Mouse (Mus musculus) MEL (cell line): ENCODE results near the gene Gipc3. TPM values are rescaled to one million over a fixed set of nuclear protein-coding genes. Genes with fewer than 3 reads are reported as not detected.

Experiments
- DNase-seq: peaks from one replicate; pipeline ENCODE4 v3.0.0; 2011; ENCODE audit warnings: low read depth, low spot score
- H3K27ac ChIP-seq: 2 replicates; pipeline ENCODE4 v1.5.1; 2012; ENCODE audit warnings: low read depth, mild to moderate bottlenecking, control low read depth, low read length, moderate library complexity; ENCODE audit not compliant: control insufficient read depth
- H3K27me3 ChIP-seq, 2 experiments: fragments of 150-350 bp in 1 of 2; sonication (generic) in 1 of 2; 2 replicates each; pipeline ENCODE4 v1.6.1; 2012; ENCODE audit warnings: low read length in 2 of 2, mild to moderate bottlenecking in 2 of 2, improper control_type of control experiment in 1 of 2, moderate library complexity in 1 of 2; ENCODE audit not compliant: insufficient read depth in 2 of 2, control insufficient read depth in 1 of 2
- H3K36me3 ChIP-seq, 2 experiments: 2 replicates each; pipeline ENCODE4 v1.6.1; 2012 to 2014; ENCODE audit warnings: low read length in 2 of 2, improper control_type of control experiment in 1 of 2, inconsistent platforms in 1 of 2, mild to moderate bottlenecking in 1 of 2; ENCODE audit not compliant: insufficient read depth in 2 of 2, control insufficient read depth in 1 of 2
- H3K4me1 ChIP-seq, 2 experiments: fragments of 150-350 bp in 1 of 2; sonication (generic) in 1 of 2; 2 replicates each; pipeline ENCODE4 v1.6.1; 2012; ENCODE audit warnings: low read length in 2 of 2, improper control_type of control experiment in 1 of 2, mild to moderate bottlenecking in 1 of 2; ENCODE audit not compliant: insufficient read depth in 2 of 2, control insufficient read depth in 1 of 2
- H3K4me3 ChIP-seq, 2 experiments: fragments of 150-350 bp in 1 of 2; sonication (generic) in 1 of 2; 2 replicates each; pipeline ENCODE4 v1.5.1; 2012; ENCODE audit warnings: low read depth in 2 of 2, low read length in 2 of 2, mild to moderate bottlenecking in 2 of 2, moderate library complexity in 2 of 2, control low read depth in 1 of 2, improper control_type of control experiment in 1 of 2; ENCODE audit not compliant: control insufficient read depth in 1 of 2, insufficient read depth in 1 of 2
- H3K79me2 ChIP-seq: 2 replicates; pipeline ENCODE4 v1.6.1; 2012; ENCODE audit warnings: mild to moderate bottlenecking, low read length, moderate library complexity; ENCODE audit not compliant: control insufficient read depth, poor library complexity, insufficient read depth
- H3K9ac ChIP-seq: 2 replicates; pipeline ENCODE4 v1.6.1; 2012; ENCODE audit warnings: low read depth, mild to moderate bottlenecking, control low read depth, low read length, moderate library complexity; ENCODE audit not compliant: control insufficient read depth, poor library complexity, severe bottlenecking
- H3K9me3 ChIP-seq: fragments of 150-350 bp; sonication (generic); replicated peaks from 2 replicates; pipeline ENCODE4 v1.6.1; 2012; ENCODE audit warnings: mild to moderate bottlenecking, low read length, improper control_type of control experiment, moderate library complexity; ENCODE audit not compliant: insufficient read depth
- CHD1 ChIP-seq: IDR thresholded peaks from 2 replicates; pipeline ENCODE4 v1.6.1; 2012; ENCODE audit warnings: low read depth, mild to moderate bottlenecking, inconsistent platforms, low read length, improper control_type of control experiment
- EP300 ChIP-seq, 2 experiments: IDR thresholded peaks; 2 replicates each; pipeline ENCODE4 v1.6.1; 2011; ENCODE audit warnings: improper control_type of control experiment in 2 of 2, low read length in 2 of 2, low read depth in 1 of 2, mild to moderate bottlenecking in 1 of 2
- ETS1 ChIP-seq: IDR thresholded peaks from 2 replicates; pipeline ENCODE4 v1.6.1; 2012; ENCODE audit warnings: low read depth, mild to moderate bottlenecking, inconsistent platforms, low read length, improper control_type of control experiment, moderate library complexity
- HCFC1 ChIP-seq: IDR thresholded peaks from 2 replicates; pipeline ENCODE4 v1.6.1; 2012; ENCODE audit warnings: low read depth, mild to moderate bottlenecking, inconsistent platforms, low read length, improper control_type of control experiment, moderate library complexity
- JUND ChIP-seq: IDR thresholded peaks from 2 replicates; pipeline ENCODE4 v1.6.1; 2011; ENCODE audit warnings: low read depth, mild to moderate bottlenecking, improper control_type of control experiment, low read length
- MAFK ChIP-seq: IDR thresholded peaks from 2 replicates; pipeline ENCODE4 v1.6.1; 2011; ENCODE audit warnings: low read depth, mild to moderate bottlenecking, low read length, improper control_type of control experiment, borderline replicate concordance
- MAX ChIP-seq: IDR thresholded peaks from 2 replicates; pipeline ENCODE4 v1.6.1; 2011; ENCODE audit warnings: low read length, improper control_type of control experiment
- MEF2A ChIP-seq: IDR thresholded peaks from 2 replicates; pipeline ENCODE4 v1.6.1; 2014; ENCODE audit warnings: low read depth, mild to moderate bottlenecking, inconsistent platforms, low read length, improper control_type of control experiment; ENCODE audit not compliant: poor library complexity, insufficient replicate concordance, severe bottlenecking; ENCODE audit errors: extremely low read depth
- MYC ChIP-seq: IDR thresholded peaks from 2 replicates; pipeline ENCODE4 v1.6.1; 2011; ENCODE audit warnings: low read depth, mild to moderate bottlenecking, low read length, improper control_type of control experiment, moderate library complexity
- POLR2AphosphoS5 ChIP-seq: IDR thresholded peaks from 2 replicates; pipeline ENCODE4 v1.6.1; 2012; ENCODE audit warnings: low read depth, borderline replicate concordance, mild to moderate bottlenecking, inconsistent platforms, low read length, moderate library complexity, mixed read lengths
- RCOR1 ChIP-seq: IDR thresholded peaks from 2 replicates; pipeline ENCODE4 v1.6.1; 2012; ENCODE audit warnings: low read depth, mild to moderate bottlenecking, inconsistent platforms, low read length, improper control_type of control experiment
- SIN3A ChIP-seq: IDR thresholded peaks from 2 replicates; pipeline ENCODE4 v1.6.1; 2012; ENCODE audit warnings: low read length, improper control_type of control experiment, inconsistent platforms
- TCF12 ChIP-seq: IDR thresholded peaks from 2 replicates; pipeline ENCODE4 v1.6.1; 2014; ENCODE audit warnings: low read depth, mild to moderate bottlenecking, inconsistent platforms, low read length, improper control_type of control experiment, moderate library complexity
- USF1 ChIP-seq: IDR thresholded peaks from 2 replicates; pipeline ENCODE4 v1.6.1; 2014; ENCODE audit warnings: low read depth, mild to moderate bottlenecking, inconsistent platforms, low read length, improper control_type of control experiment, moderate library complexity
- polyA plus RNA-seq, 2 experiments: library from polyadenylated mRNA; stranded (reverse) in 1 of 2; unstranded in 1 of 2; fragments of >175 nt in 1 of 2; fragments of >200 nt in 1 of 2; gene quantifications; 2 replicates each; pipeline versions ENCODE4 v1.2.1 to v1.2.4; 2012; ENCODE audit warnings: low replicate concordance in 2 of 2, low read depth in 1 of 2; ENCODE audit not compliant: insufficient read length in 2 of 2, insufficient read depth in 1 of 2, missing spikeins in 1 of 2
- total RNA-seq: library from RNA; depleted of rRNA; stranded (reverse); fragments of 300-350 nt; gene quantifications from 2 replicates; pipeline ENCODE4 v1.2.3, GENCODE M21; 2012

Gipc3 gene
- total and polyA plus RNA-seq, 3 experiments = not detected

GRCm38 (mm10) chr10:81329194-81329975, 13.7 kb downstream of the Gipc3 start:
- H3K27me3 ChIP-seq = no peaks in the 10 kb centered on the region
- TF ChIP-seq SIN3A (no peak), HCFC1 (no peak), EP300 (IDR thresholded peaks at IDR 0.05; ENCODE audit: low read depth in 1 of 2, low read length in 2 of 2) (no peak), MAFK (no peak), RCOR1 (no peak), POLR2AphosphoS5 (no peak)
- no peak overlapping the region for H3K27ac ChIP-seq
- H3K79me2 ChIP-seq = no peaks in the 10 kb centered on the region
- no peak overlapping the region for H3K4me3 ChIP-seq
- DNase-seq = no peak
- no peak overlapping the region for H3K9ac ChIP-seq
- no peaks in the 10 kb centered on the region for H3K36me3 ChIP-seq
- H3K4me1 ChIP-seq = no peaks in the 10 kb centered on the region
- H3K9me3 ChIP-seq = no peaks in the 10 kb centered on the region

GRCm38 (mm10) chr10:81328386-81328785, 14.7 kb downstream of the Gipc3 start, which contains the start of gene Tbxa2r:
Tbxa2r (plus strand) TSS chr10:81328731.
- H3K79me2 ChIP-seq = no peaks in the 10 kb centered on the region
- no peak within 1 kb of the TSS for H3K27ac ChIP-seq
- no peaks in the 10 kb centered on the region for H3K36me3 ChIP-seq
- H3K4me1 ChIP-seq = no peaks in the 10 kb centered on the region
- TF ChIP-seq MEF2A (no peak), RCOR1 (no peak), TCF12 (no peak), MAX (no peak), USF1 (no peak), CHD1 (no peak), ETS1 (no peak), JUND (no peak), MYC (no peak)
- TF ChIP-seq, all 39 proteins: peak for 0
- no peak within 1 kb of the TSS for H3K9ac ChIP-seq
- no peak within 1 kb of the TSS for H3K4me3 ChIP-seq
- H3K27me3 ChIP-seq = no peaks in the 10 kb centered on the region
- no peaks in the 10 kb centered on the region for H3K9me3 ChIP-seq
- DNase-seq = no peak
